Comparison of ENCODE assay signal across 19 mouse cellular contexts in the genomic region with DNA sequence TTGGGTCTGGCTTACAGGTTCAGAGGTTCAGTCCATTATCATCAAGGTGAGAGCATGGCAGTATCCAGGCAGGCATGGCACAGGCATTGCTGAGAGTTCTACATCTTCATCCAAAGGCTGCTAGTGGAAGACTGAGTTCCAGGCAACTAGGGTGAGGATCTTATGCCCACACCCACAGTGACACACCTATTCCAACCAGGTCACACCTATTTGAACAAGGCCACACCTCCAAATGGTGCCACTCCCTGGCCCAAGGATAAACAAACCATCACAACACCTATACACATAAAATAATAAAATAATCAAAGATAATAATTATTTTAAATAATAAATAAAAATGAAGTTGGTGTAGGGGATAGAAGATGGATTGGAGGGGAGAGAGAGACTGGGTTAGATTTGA. TPM values are rescaled to one million over a fixed set of nuclear protein-coding genes. Genes with fewer than 3 reads are reported as not detected.
DNase-seq lines count a peak whose midpoint lies in the region; ATAC-seq and TF ChIP-seq lines count a peak whose summit lies in the region.
"Not testable (repeated sequence)": the region's sequence is repeated elsewhere in the genome, so short reads cannot be mapped to it uniquely, and the experiment has no call there.
"Had no signal": no experiment of that assay in that cellular context is flagged by ENCODE, and none has a peak within 500 bp of the region (broad histone marks: within the 10 kb centered on the region; RNA-seq: fewer than 3 reads in every experiment).

No protein-coding gene starts in this region.

- H3K9ac ChIP-seq in embryonic facial prominence, embryonic 14.5 days (ENCODE audit: low read depth, low read length); heart, adult 2 months (ENCODE audit: low read depth, low read length); hindbrain, embryonic 13.5 days; intestine, embryonic 16.5 days (ENCODE audit: low read depth, low read length); liver, embryonic 14.5 days (replicated peaks); midbrain, embryonic 13.5 days (replicated peaks); neural tube, embryonic 13.5 days: not testable (repeated sequence)

- H3K36me3 ChIP-seq in embryonic facial prominence, embryonic 14.5 days (ENCODE audit: control insufficient read depth, insufficient read depth, low read length); heart, adult 2 months (ENCODE audit: control insufficient read depth, insufficient read depth, low read length); intestine, embryonic 16.5 days (ENCODE audit: control insufficient read depth, insufficient read depth, low read length); liver, embryonic 14.5 days (replicated peaks; ENCODE audit: control insufficient read depth, insufficient read depth, low read depth): not testable (repeated sequence)
- H3K36me3 ChIP-seq in hindbrain, embryonic 13.5 days: peaks cover 25% of the 10 kb centered on the region; the same call in 1 of the 2 replicates
- H3K36me3 ChIP-seq in midbrain, embryonic 13.5 days: peaks cover 26% of the 10 kb centered on the region
- peaks cover 22% of the 10 kb centered on the region; the same call in 1 of the 2 replicates for H3K36me3 ChIP-seq in neural tube, embryonic 13.5 days

- ATAC-seq in embryonic facial prominence, embryonic 14.5 days (ENCODE audit: low read depth): peak; percentile 9; the same call in 1 of the 2 replicates
- peak; percentile 6; the same call in 1 of the 2 replicates for ATAC-seq in hindbrain, embryonic 13.5 days (ENCODE audit: low FRiP score)
- 0 out of 2 replicates have a peak, but pooled peaks have one; percentile 3 for ATAC-seq in intestine, embryonic 16.5 days
- peak; percentile 55; the same call in 1 of the 2 replicates for ATAC-seq in liver, embryonic 14.5 days (ENCODE audit: insufficient read depth)
- not testable (repeated sequence) for ATAC-seq in midbrain, embryonic 13.5 days; neural tube, embryonic 13.5 days (ENCODE audit: low read depth)

- intact Hi-C loops in heart, adult 2 months (cut with DNase I): not testable (repeated sequence)

- H3K4me1 ChIP-seq in embryonic facial prominence, embryonic 14.5 days (ENCODE audit: control insufficient read depth, insufficient read depth, low read length); heart, adult 2 months (ENCODE audit: control insufficient read depth, insufficient read depth, low read length); hindbrain, embryonic 13.5 days (replicated peaks); intestine, embryonic 16.5 days (ENCODE audit: control insufficient read depth, insufficient read depth, low read length); liver, embryonic 14.5 days (replicated peaks; ENCODE audit: control insufficient read depth in 2 of 2, insufficient read depth in 2 of 2, low read length in 1 of 2): not testable (repeated sequence)
- H3K4me1 ChIP-seq in midbrain, embryonic 13.5 days (replicated peaks): peaks cover 10% of the 10 kb centered on the region
- peaks cover 11% of the 10 kb centered on the region for H3K4me1 ChIP-seq in neural tube, embryonic 13.5 days (replicated peaks)

- TF ChIP-seq POLR2A in heart, adult 2 months (IDR thresholded peaks at IDR 0.05; ENCODE audit: insufficient read depth, low read depth, low read length): not testable (repeated sequence)

- not testable (repeated sequence) for TF ChIP-seq EP300 in heart, adult 2 months (IDR thresholded peaks at IDR 0.05; ENCODE audit: insufficient read depth, low read depth, low read length); liver, embryonic 14.5 days (IDR thresholded peaks at IDR 0.05; ENCODE audit: low read depth)

- not testable (repeated sequence) for H3K9me3 ChIP-seq in embryonic facial prominence, embryonic 14.5 days (ENCODE audit: control insufficient read depth, low read length); hindbrain, embryonic 13.5 days; intestine, embryonic 16.5 days (ENCODE audit: control insufficient read depth, low read length); liver, embryonic 14.5 days (ENCODE audit: control insufficient read depth, low read length); midbrain, embryonic 13.5 days; neural tube, embryonic 13.5 days

- not testable (repeated sequence) for DNase-seq in embryonic facial prominence, embryonic 14.5 days (ENCODE audit: low spot score); heart, adult 2 months; liver, embryonic 14.5 days (ENCODE audit: low read depth in 3 of 3, low spot score in 3 of 3)

- TF ChIP-seq CTCF in heart, adult 2 months (IDR thresholded peaks at IDR 0.05); liver, embryonic 14.5 days (IDR thresholded peaks at IDR 0.05; ENCODE audit: low read depth): not testable (repeated sequence)

- H3K4me3 ChIP-seq in embryonic facial prominence, embryonic 14.5 days (ENCODE audit: low read depth, low read length); hindbrain, embryonic 13.5 days; intestine, embryonic 16.5 days (ENCODE audit: low read length); liver, embryonic 14.5 days (ENCODE audit: insufficient read depth in 1 of 2, low read depth in 2 of 2, low read length in 2 of 2); neural tube, embryonic 13.5 days: not testable (repeated sequence)
- peak overlapping the region; percentile 43 for H3K4me3 ChIP-seq in heart, adult 2 months
- H3K4me3 ChIP-seq in midbrain, embryonic 13.5 days (replicated peaks): peak overlapping the region; percentile 58; the same call in 1 of the 2 replicates

- H3K27ac ChIP-seq in embryonic facial prominence, embryonic 14.5 days (replicated peaks; ENCODE audit: low read depth, low read length); heart, adult 2 months; hindbrain, embryonic 13.5 days; intestine, embryonic 16.5 days (ENCODE audit: low read length); liver, embryonic 14.5 days; midbrain, embryonic 13.5 days; neural tube, embryonic 13.5 days (replicated peaks): not testable (repeated sequence)

- not testable (repeated sequence) for H3K27me3 ChIP-seq in embryonic facial prominence, embryonic 14.5 days (replicated peaks; ENCODE audit: control insufficient read depth, insufficient read depth, low read length); heart, adult 2 months (ENCODE audit: control insufficient read depth, insufficient read depth, low read length); intestine, embryonic 16.5 days (replicated peaks; ENCODE audit: control insufficient read depth, insufficient read depth, low read length); liver, embryonic 14.5 days (ENCODE audit: control insufficient read depth, insufficient read depth, low read length)
- peaks cover 29% of the 10 kb centered on the region for H3K27me3 ChIP-seq in hindbrain, embryonic 13.5 days
- peaks cover 20% of the 10 kb centered on the region for H3K27me3 ChIP-seq in midbrain, embryonic 13.5 days
- H3K27me3 ChIP-seq in neural tube, embryonic 13.5 days: peaks cover 28% of the 10 kb centered on the region

- H3K4me2 ChIP-seq in embryonic facial prominence, embryonic 14.5 days (ENCODE audit: low read depth, low read length): peak overlapping the region; percentile 76; the same call in 1 of the 2 replicates
- peak overlapping the region; percentile 81; the same call in 1 of the 2 replicates for H3K4me2 ChIP-seq in hindbrain, embryonic 13.5 days
- not testable (repeated sequence) for H3K4me2 ChIP-seq in intestine, embryonic 16.5 days (ENCODE audit: low read depth, low read length); midbrain, embryonic 13.5 days (replicated peaks)
- peak overlapping the region; percentile 73 for H3K4me2 ChIP-seq in liver, embryonic 14.5 days (ENCODE audit: low read depth)
- peak overlapping the region; percentile 82; the same call in 1 of the 2 replicates for H3K4me2 ChIP-seq in neural tube, embryonic 13.5 days

- H3K79me2 ChIP-seq in heart, adult 2 months (replicated peaks; ENCODE audit: control insufficient read depth, insufficient read depth, low read length): not testable (repeated sequence)

RNA-seq across cellular contexts. Expression of gene Dnph1, which starts 0.4 kb away (rescaled TPM):
- 34.5 and 36.9 TPM in 2 replicates for polyA plus RNA-seq in embryonic facial prominence, embryonic 14.5 days (2014; fragmentation: Nextera tagmentation; extraction: Ambion mirVana)
- 1 to 10 TPM; 1.8 to 1.9 TPM for total RNA-seq in heart, adult 2 months (2021)
- 0.80 and 0.97 TPM in 2 replicates for polyA plus RNA-seq in heart, adult 2 months (2012; rRNA removed)
- 20.4 and 21.8 TPM in 2 replicates for polyA plus RNA-seq in hindbrain, embryonic 13.5 days (2015; fragmentation: Nextera tagmentation; extraction: Ambion mirVana)
- polyA plus RNA-seq in intestine, embryonic 16.5 days (2015; fragmentation: Nextera tagmentation; extraction: Ambion mirVana): 40.4 and 45.1 TPM in 2 replicates
- polyA plus RNA-seq in liver, embryonic 14.5 days (2012; rRNA removed): 12.0 and 14.0 TPM in 2 replicates
- polyA plus RNA-seq in liver, embryonic 14.5 days (2014; fragmentation: Nextera tagmentation; extraction: Ambion mirVana): 20.0 and 24.2 TPM in 2 replicates
- polyA plus RNA-seq in midbrain, embryonic 13.5 days (2015; fragmentation: Nextera tagmentation; extraction: Ambion mirVana): 31.6 and 32.4 TPM in 2 replicates
- polyA plus RNA-seq in neural tube, embryonic 13.5 days (2015; fragmentation: Nextera tagmentation; extraction: Ambion mirVana): 19.0 and 19.2 TPM in 2 replicates
- total RNA-seq: neutrophil, adult 5-6 weeks had no signal

RNA-seq across cellular contexts. Expression of gene Ttbk1, which starts 8.6 kb away (rescaled TPM):
- 0.46 and 0.61 TPM in 2 replicates for polyA plus RNA-seq in embryonic facial prominence, embryonic 14.5 days (2014; fragmentation: Nextera tagmentation; extraction: Ambion mirVana)
- total RNA-seq in heart, adult 2 months (2021): under 1 TPM; 0.16 to 0.23 TPM
- polyA plus RNA-seq in heart, adult 2 months (2012; rRNA removed): 0.21 and 0.23 TPM in 2 replicates
- polyA plus RNA-seq in hindbrain, embryonic 13.5 days (2015; fragmentation: Nextera tagmentation; extraction: Ambion mirVana): 4.6 and 4.7 TPM in 2 replicates
- 0.15 and 0.16 TPM in 2 replicates for polyA plus RNA-seq in intestine, embryonic 16.5 days (2015; fragmentation: Nextera tagmentation; extraction: Ambion mirVana)
- polyA plus RNA-seq in liver, embryonic 14.5 days (2012; rRNA removed): 0.02 and 0.04 TPM in 2 replicates
- not detected in 2 replicates for polyA plus RNA-seq in liver, embryonic 14.5 days (2014; fragmentation: Nextera tagmentation; extraction: Ambion mirVana)
- polyA plus RNA-seq in midbrain, embryonic 13.5 days (2015; fragmentation: Nextera tagmentation; extraction: Ambion mirVana): 4.6 and 5.0 TPM in 2 replicates
- polyA plus RNA-seq in neural tube, embryonic 13.5 days (2015; fragmentation: Nextera tagmentation; extraction: Ambion mirVana): 6.0 and 6.9 TPM in 2 replicates

RNA-seq across cellular contexts. Expression of gene Cul9, which starts 50.1 kb away (rescaled TPM):
- 5.5 and 6.0 TPM in 2 replicates for polyA plus RNA-seq in embryonic facial prominence, embryonic 14.5 days (2014; fragmentation: Nextera tagmentation; extraction: Ambion mirVana)
- 10 to 100 TPM; 21.6 to 21.9 TPM for total RNA-seq in heart, adult 2 months (2021)
- 20.1 and 22.7 TPM in 2 replicates for polyA plus RNA-seq in heart, adult 2 months (2012; rRNA removed)
- 17.1 and 21.6 TPM in 2 replicates for polyA plus RNA-seq in hindbrain, embryonic 13.5 days (2015; fragmentation: Nextera tagmentation; extraction: Ambion mirVana)
- polyA plus RNA-seq in intestine, embryonic 16.5 days (2015; fragmentation: Nextera tagmentation; extraction: Ambion mirVana): 2.8 and 3.0 TPM in 2 replicates
- polyA plus RNA-seq in liver, embryonic 14.5 days (2012; rRNA removed): 0.59 and 0.92 TPM in 2 replicates
- 0.34 and 0.46 TPM in 2 replicates for polyA plus RNA-seq in liver, embryonic 14.5 days (2014; fragmentation: Nextera tagmentation; extraction: Ambion mirVana)
- polyA plus RNA-seq in midbrain, embryonic 13.5 days (2015; fragmentation: Nextera tagmentation; extraction: Ambion mirVana): 18.7 and 20.3 TPM in 2 replicates
- polyA plus RNA-seq in neural tube, embryonic 13.5 days (2015; fragmentation: Nextera tagmentation; extraction: Ambion mirVana): 16.4 and 17.0 TPM in 2 replicates

RNA-seq across cellular contexts. Expression of gene Slc22a7, which starts 57.8 kb away (rescaled TPM):
- not detected in 2 replicates for polyA plus RNA-seq in embryonic facial prominence, embryonic 14.5 days (2014; fragmentation: Nextera tagmentation; extraction: Ambion mirVana)
- not detected for total RNA-seq in heart, adult 2 months (2021)
- polyA plus RNA-seq in heart, adult 2 months (2012; rRNA removed): 0.38 TPM in 1 of 2 replicates, not detected in the other
- not detected in 2 replicates for polyA plus RNA-seq in hindbrain, embryonic 13.5 days (2015; fragmentation: Nextera tagmentation; extraction: Ambion mirVana)
- polyA plus RNA-seq in intestine, embryonic 16.5 days (2015; fragmentation: Nextera tagmentation; extraction: Ambion mirVana): not detected in 2 replicates
- 0.03 and 0.04 TPM in 2 replicates for polyA plus RNA-seq in liver, embryonic 14.5 days (2012; rRNA removed)
- polyA plus RNA-seq in liver, embryonic 14.5 days (2014; fragmentation: Nextera tagmentation; extraction: Ambion mirVana): 0.09 TPM in 1 of 2 replicates, not detected in the other
- polyA plus RNA-seq in midbrain, embryonic 13.5 days (2015; fragmentation: Nextera tagmentation; extraction: Ambion mirVana): not detected in 2 replicates
- polyA plus RNA-seq in neural tube, embryonic 13.5 days (2015; fragmentation: Nextera tagmentation; extraction: Ambion mirVana): not detected in 2 replicates
- total RNA-seq: gastrocnemius, postnatal 14 days; heart, postnatal 36 days; megakaryocyte-erythroid progenitor cell, adult 5-6 weeks; neutrophil, adult 5-6 weeks had no signal
- polyA plus RNA-seq: embryonic facial prominence, embryonic 12.5 days; erythroblast, embryonic 14.5 days; forebrain, embryonic 13.5 days; heart, embryonic 12.5 days; limb, embryonic 11.5 days; liver, embryonic 11.5 days; lung, embryonic 16.5 days; stomach, postnatal 0 days had no signal

RNA-seq across cellular contexts. Expression of gene Srf, which starts 59.9 kb away (rescaled TPM):
- polyA plus RNA-seq in embryonic facial prominence, embryonic 14.5 days (2014; fragmentation: Nextera tagmentation; extraction: Ambion mirVana): 10.5 and 14.0 TPM in 2 replicates
- total RNA-seq in heart, adult 2 months (2021): 100 to 1,000 TPM in 1 of 2 experiments, 10 to 100 TPM in 1; 91.5 to 106 TPM
- polyA plus RNA-seq in heart, adult 2 months (2012; rRNA removed): 223 and 227 TPM in 2 replicates
- polyA plus RNA-seq in hindbrain, embryonic 13.5 days (2015; fragmentation: Nextera tagmentation; extraction: Ambion mirVana): 4.6 and 4.8 TPM in 2 replicates
- 4.9 and 5.9 TPM in 2 replicates for polyA plus RNA-seq in intestine, embryonic 16.5 days (2015; fragmentation: Nextera tagmentation; extraction: Ambion mirVana)
- polyA plus RNA-seq in liver, embryonic 14.5 days (2012; rRNA removed): 16.0 and 22.0 TPM in 2 replicates
- 2.5 and 2.6 TPM in 2 replicates for polyA plus RNA-seq in liver, embryonic 14.5 days (2014; fragmentation: Nextera tagmentation; extraction: Ambion mirVana)
- 4.1 and 6.0 TPM in 2 replicates for polyA plus RNA-seq in midbrain, embryonic 13.5 days (2015; fragmentation: Nextera tagmentation; extraction: Ambion mirVana)
- 4.7 and 5.4 TPM in 2 replicates for polyA plus RNA-seq in neural tube, embryonic 13.5 days (2015; fragmentation: Nextera tagmentation; extraction: Ambion mirVana)
